Mouse (Mus musculus) frontal cortex, postnatal 14 days (tissue): Measurements from ENCODE around the gene Actr1b.

Source experiments
- DNase-seq, 2 experiments: peaks; one replicate each; pipeline ENCODE4 v3.0.0; 2022; ENCODE audit warnings: low spot score in 2 of 2

Gene Actr1b

GRCm38 (mm10) chr1:36714311-36714710 is at the start of gene Actr1b:
TSS of gene Actr1b (minus strand) at chr1:36714422.
- no peak for DNase-seq

GRCm38 (mm10) chr1:36761568-36761967 is 47.3 kb upstream of the Actr1b start, which contains the start of gene Zap70:
TSS of gene Zap70 (plus strand) at chr1:36761798.
- no peak for DNase-seq

GRCm38 (mm10) chr1:36761061-36761460 is 46.8 kb upstream of the Actr1b start:
- DNase-seq: no peak

- no peak for DNase-seq
Observed at GRCm38 (mm10) chr1:36760401-36760800, 46.2 kb upstream of the Actr1b start.

GRCm38 (mm10) chr1:36759076-36759475 is 44.9 kb upstream of the Actr1b start:
- no peak for DNase-seq

- DNase-seq: no peak
Observed at GRCm38 (mm10) chr1:36758553-36758952, 44.3 kb upstream of the Actr1b start.

- DNase-seq: no peak
Observed at GRCm38 (mm10) chr1:36753932-36754675, 39.9 kb upstream of the Actr1b start.

GRCm38 (mm10) chr1:36746452-36746851 is 32.2 kb upstream of the Actr1b start:
- no peak for DNase-seq

DNA sequence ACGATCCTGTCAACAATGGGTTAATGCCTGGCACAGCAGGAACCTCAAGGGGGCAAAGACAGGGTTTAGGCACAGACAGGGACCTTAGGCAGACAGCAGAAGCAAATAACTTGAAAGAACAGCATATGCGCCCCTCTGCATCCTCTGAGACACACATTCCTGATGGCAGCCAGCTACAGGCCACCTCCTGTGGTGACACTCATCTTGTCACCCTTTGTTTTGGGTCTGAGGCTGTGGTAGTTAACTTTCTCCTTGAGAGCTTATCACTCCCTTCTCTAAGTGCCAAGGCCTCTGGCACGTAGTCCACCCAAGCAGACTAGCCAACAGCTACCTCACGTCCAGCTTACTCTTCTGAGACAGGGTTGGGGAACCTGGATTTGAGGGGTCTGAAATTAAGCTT is 31.4 kb upstream of the Actr1b start:
- no peak for DNase-seq

DNA sequence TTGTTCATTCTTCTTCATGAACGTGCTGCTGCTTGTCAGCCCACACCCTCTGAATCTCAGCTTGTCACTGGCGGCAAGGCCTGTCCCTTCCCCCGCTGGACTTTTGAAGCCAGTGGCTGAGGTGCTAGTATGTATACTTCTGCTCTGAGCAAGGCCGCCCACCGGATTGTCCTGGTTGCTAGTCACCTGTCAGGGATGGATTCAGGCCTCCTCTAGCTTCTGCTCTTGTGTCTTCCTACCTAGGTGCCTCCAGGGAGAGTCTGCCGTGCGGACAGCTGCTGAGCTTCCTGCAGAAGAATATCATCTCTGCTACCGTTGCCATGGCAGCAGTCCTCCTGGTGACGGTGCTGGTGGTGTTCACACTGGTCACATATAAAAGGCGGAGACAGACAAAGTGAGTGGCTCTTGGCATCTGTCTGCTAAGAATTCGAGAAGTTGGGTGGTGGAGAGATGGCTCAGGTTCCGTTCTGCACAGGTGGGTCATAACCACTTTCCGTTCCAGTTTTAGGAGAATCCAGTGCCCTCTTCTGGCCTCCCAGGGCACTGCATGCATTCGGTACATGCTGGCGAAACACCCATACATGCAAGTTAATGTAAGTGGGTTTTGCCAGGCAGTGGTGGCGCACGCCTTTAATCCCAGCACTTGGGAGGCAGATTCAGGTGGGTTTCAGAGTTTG is 30.2 kb upstream of the Actr1b start:
- peak; percentile 74 to 76 for DNase-seq

- no peak for DNase-seq
Observed at GRCm38 (mm10) chr1:36743046-36743445, 28.8 kb upstream of the Actr1b start.

GRCm38 (mm10) chr1:36739231-36739630 is 25.0 kb upstream of the Actr1b start:
- DNase-seq: no peak

GRCm38 (mm10) chr1:36737300-36737699 is 23.1 kb upstream of the Actr1b start:
- DNase-seq: peak; percentile 56 to 79

GRCm38 (mm10) chr1:36724057-36724431 is 9.8 kb upstream of the Actr1b start:
- DNase-seq: no peak

GRCm38 (mm10) chr1:36723146-36724056 is 9.2 kb upstream of the Actr1b start:
- DNase-seq: no peak

DNA sequence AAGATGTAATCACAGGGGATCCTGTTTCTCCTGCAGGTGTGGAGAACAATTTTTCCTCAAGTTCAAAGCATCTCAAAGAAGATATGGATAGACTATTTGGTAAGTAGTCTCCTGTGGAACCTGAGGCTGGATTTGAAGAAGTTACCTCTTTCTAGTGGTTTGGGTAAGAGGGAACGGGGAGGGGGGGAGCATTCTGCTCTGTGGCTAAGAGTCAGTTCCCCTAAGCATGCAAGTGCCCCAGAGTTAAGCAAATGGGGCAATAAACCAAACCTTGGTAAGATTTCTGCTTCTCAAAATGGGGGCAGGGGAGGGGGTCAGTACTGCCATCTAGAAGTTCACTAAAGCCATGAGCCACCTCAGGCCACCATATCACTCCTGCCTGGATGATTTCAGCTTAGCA is 4.6 kb upstream of the Actr1b start:
- no peak for DNase-seq

DNA sequence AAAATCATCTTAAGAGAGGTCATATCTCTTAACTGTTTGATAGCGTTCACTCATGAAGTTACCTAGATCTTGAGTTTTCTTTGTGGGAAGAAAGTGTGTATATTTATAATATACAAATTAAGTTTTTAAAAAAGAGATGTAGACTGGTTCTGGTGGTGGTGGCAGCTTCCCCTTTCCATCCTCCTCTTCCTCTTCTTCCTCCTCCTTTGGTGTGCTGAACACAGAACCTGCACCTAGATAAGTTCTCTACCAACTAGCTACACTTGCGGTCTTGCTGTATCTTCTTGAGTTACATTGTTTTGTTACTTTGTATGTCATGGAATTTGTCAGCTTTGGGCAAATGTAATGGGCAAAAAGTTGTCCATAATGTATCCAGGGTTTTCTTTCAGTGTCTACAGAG is 3.1 kb downstream of the Actr1b start:
- DNase-seq: no peak

DNA sequence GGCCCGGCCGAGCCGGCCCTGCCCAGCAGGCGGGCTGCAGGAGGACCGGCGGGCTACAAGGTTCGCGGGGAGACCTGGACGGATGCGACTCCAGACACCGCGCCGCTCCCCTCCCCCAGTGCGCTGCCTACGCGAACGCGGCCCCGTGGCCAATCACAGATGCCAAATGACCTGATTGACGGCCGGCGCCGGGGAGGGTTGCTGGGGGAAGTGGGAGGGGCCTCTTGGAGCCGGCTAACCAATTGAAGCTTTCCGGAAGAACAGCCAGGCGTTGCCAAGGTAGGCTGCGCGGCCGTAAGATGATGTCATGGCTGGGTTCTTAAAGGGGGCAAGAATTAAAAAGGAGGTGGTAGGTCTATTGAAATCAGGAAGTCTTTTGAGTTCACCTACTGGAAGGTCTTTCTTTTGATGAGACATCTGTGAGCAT is 4.4 kb downstream of the Actr1b start, which contains the start of gene 4933424G06Rik:
Gene 4933424G06Rik (plus strand): TSS at position 296 of the 427 bp plus-strand sequence.
- DNase-seq: peak; percentile 97

DNA sequence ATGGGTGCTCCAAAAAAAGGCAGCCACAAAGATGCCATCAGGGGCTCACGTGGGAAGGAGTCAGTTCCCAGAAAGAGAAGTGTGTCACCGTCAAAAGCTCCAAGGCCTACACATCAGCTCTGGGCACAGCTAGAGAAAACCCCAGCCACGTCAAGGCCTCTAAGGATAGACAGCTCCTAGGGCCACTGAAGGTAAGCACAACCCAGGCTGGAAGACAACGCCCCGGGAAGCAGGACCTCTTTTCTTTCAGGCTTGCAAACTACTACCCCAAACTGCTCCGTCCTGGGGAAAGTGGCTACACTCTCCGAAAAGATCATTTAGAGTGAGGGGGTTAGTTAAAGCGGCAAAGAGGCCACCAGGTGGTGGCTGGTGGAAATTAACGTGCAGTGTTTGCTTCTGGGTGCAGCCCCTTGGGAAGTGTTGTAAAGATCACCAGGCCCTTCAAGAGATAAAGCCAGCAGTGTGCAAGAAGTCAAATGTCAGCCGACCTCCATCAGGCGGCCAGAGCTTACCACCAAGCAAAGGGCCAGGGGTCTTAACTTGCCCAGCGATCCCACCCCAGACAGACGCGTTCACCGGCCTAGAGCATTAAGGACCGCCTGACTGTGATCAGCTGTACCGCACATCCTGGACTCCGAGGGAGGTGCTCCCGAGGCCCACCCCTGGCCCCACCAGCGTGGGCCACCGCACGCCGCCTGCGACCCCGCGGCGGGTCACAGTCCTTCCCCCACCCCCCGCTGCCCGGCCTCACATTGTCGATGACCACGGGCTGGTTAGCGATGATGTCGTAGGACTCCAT is 5.0 kb downstream of the Actr1b start:
- DNase-seq: no peak

DNA sequence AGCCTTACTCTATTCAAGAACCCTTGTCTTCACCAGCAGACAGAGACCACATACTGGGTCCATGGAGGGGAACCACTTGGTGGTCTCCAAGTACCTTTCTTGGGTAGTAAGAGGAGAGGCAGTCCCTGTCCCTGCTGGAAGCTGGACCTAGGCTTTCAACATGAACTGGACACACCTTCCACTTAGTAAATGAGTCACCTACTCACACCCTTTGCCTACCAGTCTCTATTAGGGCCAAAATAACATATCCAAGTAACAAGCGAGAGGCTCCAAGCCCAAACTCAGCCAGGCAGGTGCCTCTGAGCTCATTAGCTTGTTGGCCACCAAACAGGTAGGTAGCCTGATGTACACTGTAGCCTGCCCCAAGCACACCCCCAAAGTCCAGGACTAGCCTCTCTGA is 5.6 kb downstream of the Actr1b start:
- no peak for DNase-seq

DNA sequence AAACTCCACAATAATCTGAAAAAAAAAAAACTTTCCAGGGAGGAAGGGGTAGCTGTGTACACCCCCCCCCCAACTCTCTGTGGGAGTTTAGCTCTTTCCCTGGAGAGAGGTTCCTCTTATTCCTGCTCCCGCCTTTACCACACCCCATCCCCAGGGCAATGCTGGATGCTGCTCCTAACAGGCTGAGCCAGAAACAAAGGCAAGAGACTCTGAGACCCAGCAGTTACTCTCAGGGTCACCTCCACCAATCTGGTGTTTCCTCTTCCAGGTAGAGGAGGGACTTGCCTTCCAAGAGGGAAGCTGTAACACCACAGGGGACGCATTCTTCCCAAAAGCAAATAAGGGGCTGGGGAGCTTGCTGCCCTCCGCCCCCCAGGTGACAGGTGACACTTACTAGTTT is 6.4 kb downstream of the Actr1b start:
- no peak for DNase-seq
